Mouse (Mus musculus): Measurements from ENCODE around the gene Pcsk1.

Gene Pcsk1

GRCm38 (mm10) chr13:75089721-75090410 is at the start of gene Pcsk1:
TSS of gene Pcsk1 (plus strand) at chr13:75089826.
- no peak for DNase-seq (ENCODE audit: extremely low read depth, low read depth, low spot score)

- DNase-seq (ENCODE audit: extremely low read depth, low read depth, low spot score), result no peak
Measured at GRCm38 (mm10) chr13:75058818-75059217, 30.8 kb upstream of the Pcsk1 start.

GRCm38 (mm10) chr13:75063947-75064346 is 25.7 kb upstream of the Pcsk1 start:
- DNase-seq (ENCODE audit: extremely low read depth, low read depth, low spot score), result no peak

GRCm38 (mm10) chr13:75088597-75088996 is 1.0 kb upstream of the Pcsk1 start:
- DNase-seq (ENCODE audit: extremely low read depth, low read depth, low spot score), result no peak

GRCm38 (mm10) chr13:75090411-75090779 is 769 bp downstream of the Pcsk1 start:
- no peak for DNase-seq (ENCODE audit: extremely low read depth, low read depth, low spot score)

GRCm38 (mm10) chr13:75091071-75091470 is 1.4 kb downstream of the Pcsk1 start:
- DNase-seq (ENCODE audit: extremely low read depth, low read depth, low spot score), result no peak

GRCm38 (mm10) chr13:75095487-75095886 is 5.9 kb downstream of the Pcsk1 start:
- no peak for DNase-seq (ENCODE audit: extremely low read depth, low read depth, low spot score)

GRCm38 (mm10) chr13:75113114-75113513 is 23.5 kb downstream of the Pcsk1 start:
- DNase-seq (ENCODE audit: extremely low read depth, low read depth, low spot score), result no peak

- peak; percentile 33 for DNase-seq (ENCODE audit: extremely low read depth, low read depth, low spot score)
Measured at GRCm38 (mm10) chr13:75114007-75114424, 24.4 kb downstream of the Pcsk1 start.

- no peak for DNase-seq (ENCODE audit: extremely low read depth, low read depth, low spot score)
Measured at GRCm38 (mm10) chr13:75114838-75115237, 25.2 kb downstream of the Pcsk1 start.

- no peak for DNase-seq (ENCODE audit: extremely low read depth, low read depth, low spot score)
Measured at GRCm38 (mm10) chr13:75135833-75136232, 46.2 kb downstream of the Pcsk1 start.

- no peak for DNase-seq (ENCODE audit: extremely low read depth, low read depth, low spot score)
Measured at GRCm38 (mm10) chr13:75160661-75161060, 71.0 kb downstream of the Pcsk1 start.

- no peak for DNase-seq (ENCODE audit: extremely low read depth, low read depth, low spot score)
Measured at GRCm38 (mm10) chr13:75163408-75163807, 73.8 kb downstream of the Pcsk1 start.

Data from fat pad, adult 2 months (tissue).